Mouse (Mus musculus) testis, postnatal 10 days (tissue): ENCODE data around the gene Syt13.

ENCODE experiments used
- DNase-seq: peaks from one replicate; pipeline ENCODE4 v3.0.0; 2021; ENCODE audit warnings: low spot score

The Syt13 gene

DNA sequence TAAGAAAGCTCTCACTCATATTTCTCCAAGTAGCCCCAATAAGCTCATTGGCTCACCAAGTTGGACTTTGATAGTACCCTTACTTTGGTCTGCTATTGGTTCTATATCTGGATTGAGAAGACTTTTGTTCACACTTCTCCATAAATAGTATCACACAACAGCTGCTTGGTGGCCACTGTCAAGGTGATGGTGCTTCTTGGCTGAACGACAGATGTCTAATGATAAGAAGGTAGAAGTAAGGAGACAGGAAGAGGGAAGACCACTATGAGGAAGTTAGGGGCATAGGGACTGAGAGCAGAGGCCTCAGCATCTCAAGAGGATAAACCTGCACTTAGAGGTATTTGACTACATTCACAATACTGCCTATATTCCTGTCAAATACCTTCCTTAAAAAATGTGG, 49.4 kb downstream of the Syt13 start:
- DNase-seq, result no peak

DNA sequence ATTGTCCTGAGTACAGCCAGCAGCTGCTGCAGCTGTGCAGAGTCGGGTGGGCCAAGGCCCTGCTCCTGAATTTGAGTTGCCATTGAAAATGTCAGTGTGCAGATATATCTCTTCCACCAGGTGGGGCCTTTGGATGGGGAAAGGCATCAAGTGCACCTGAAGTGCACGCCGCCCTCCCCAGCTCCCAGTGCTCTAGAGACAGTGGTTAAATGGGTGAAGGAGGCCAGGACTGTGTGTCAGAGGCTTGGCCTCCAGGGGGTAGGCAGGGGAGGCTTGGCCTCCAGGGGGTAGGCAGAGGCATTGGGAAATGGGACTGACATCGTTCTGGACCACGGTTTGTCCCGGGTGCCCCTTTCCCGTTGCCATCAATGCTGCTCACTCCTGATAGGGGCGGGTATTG, 51.4 kb downstream of the Syt13 start:
- no peak for DNase-seq

DNA sequence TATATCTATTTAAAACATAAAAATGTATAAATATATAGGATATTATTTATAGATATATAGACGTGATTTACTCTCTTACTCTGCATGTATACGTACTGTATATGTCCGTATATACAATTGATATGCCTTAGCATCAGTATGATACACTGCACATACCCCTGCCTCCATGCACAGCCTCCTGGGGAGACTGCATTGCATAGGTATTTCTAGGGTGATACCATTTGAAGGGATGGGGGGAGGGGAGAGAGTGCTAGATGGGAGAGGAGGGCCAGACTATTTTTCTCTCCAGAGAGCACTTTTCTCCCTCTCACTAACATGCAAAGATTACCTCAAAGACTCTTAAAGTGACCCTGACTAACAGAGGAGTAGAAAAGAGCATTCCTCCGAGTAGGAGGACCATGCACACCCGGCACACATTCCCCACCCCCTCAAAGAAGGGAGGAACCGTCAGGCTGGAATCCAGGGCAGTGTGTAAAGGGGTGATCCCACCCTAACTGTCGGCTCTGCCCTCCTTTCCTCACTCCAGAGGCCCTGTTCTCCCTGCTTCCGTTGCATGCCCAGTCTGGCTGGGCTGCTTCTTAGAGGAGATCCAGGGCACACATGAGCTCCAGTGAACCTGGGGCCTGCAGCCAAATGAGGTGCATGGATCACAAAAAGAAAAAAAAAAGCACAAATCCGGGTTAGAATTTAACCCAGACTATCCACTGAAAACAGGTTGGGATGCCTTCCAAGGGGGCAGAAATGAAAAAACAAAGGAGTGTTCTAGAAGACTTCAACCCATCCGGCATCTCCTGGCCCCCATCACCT, 52.3 kb downstream of the Syt13 start:
- no peak for DNase-seq

DNA sequence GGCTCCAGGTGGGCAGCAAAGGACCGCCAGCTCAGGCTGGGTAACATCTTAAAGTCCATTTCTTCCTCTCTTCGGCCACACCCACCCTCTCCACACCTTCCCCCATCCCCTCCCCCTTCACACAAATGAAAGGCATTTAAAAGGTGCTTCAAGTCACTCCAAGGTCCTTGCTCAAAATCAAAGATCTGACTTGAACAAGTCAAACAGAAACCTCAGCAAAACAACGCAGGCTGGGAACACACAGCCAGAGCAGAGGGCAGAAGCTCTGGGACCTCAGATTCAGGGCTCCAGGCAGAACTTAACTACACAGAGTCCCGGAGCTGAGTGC, 52.9 kb downstream of the Syt13 start:
- DNase-seq, result no peak

DNA sequence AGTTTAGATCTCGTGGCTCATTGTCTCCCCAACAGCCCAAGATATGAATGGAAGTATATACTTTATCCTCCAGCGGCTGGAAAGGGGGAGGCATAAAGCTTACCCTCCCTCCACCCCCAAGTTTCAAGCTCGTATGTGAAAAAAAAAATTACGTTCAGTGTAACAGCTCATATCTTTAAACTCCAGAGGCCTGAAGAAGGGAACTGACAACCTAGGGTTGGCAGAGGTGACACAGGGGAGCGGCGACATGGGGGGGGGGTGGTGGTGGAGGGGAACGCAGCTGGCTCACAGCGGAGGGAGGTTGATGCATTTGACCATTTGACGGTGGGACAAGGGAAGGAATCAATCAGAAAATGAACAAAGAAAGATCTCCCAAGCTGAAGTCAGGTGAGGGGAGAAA, 56.2 kb downstream of the Syt13 start:
- no peak for DNase-seq

DNA sequence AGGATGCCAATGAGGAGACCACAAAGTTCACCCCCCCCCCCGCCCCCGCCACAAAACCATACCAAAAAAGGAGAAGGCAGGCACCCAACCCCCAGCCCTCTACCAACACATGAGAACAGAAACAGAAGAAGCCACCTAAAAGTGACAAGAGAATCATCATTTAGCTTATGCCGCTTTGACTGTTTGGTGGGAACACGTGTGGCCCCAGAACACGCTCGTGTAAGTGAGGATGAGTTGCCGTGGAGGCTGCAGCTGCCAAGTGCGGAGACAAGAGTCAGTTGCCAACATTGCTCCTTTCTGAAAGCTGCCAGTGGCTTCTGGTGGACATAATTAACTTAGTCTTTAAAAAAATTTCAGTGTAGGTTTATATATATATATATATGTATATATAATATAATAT, 56.6 kb downstream of the Syt13 start:
- no peak for DNase-seq

DNA sequence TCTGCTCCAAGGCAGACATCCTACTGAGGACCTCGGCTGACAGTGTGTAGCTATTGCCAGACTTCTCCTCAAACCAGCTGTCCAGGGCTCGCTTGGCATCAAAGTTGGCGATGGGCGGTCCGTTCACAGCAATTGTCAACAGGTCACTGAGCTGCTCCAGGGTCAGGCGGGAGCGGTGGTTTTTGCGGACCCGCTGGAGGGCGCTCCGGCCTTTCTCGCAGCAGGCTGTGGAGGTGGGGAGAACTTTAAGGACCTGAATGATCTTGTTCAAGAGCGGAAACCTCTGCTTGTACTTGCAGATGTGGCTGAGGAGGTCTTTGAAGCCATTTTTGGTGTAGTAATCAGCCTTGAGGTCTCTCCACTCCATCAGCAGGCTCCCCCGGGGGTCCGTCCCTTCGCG, 57.2 kb downstream of the Syt13 start:
- DNase-seq, result no peak

DNA sequence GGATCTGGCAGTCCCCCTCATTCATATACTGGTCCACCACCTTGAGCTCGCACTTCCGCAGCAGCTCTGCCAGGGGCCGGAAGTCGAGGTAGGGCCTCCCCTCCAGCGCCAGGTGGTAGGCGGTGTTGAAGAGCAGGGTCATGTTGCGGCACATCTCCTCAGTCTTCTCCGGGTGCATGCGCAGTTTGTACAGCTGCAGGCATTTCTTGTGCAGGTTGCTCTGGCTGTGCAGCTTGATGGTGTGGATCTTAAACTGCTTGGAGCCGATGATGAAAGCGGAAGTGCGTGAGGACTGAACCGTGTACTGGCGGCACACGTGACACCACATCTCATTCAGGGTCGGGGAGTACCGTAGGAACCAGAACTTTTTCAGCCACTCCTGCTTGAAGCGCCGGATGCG, 58.7 kb downstream of the Syt13 start:
- no peak for DNase-seq

DNA sequence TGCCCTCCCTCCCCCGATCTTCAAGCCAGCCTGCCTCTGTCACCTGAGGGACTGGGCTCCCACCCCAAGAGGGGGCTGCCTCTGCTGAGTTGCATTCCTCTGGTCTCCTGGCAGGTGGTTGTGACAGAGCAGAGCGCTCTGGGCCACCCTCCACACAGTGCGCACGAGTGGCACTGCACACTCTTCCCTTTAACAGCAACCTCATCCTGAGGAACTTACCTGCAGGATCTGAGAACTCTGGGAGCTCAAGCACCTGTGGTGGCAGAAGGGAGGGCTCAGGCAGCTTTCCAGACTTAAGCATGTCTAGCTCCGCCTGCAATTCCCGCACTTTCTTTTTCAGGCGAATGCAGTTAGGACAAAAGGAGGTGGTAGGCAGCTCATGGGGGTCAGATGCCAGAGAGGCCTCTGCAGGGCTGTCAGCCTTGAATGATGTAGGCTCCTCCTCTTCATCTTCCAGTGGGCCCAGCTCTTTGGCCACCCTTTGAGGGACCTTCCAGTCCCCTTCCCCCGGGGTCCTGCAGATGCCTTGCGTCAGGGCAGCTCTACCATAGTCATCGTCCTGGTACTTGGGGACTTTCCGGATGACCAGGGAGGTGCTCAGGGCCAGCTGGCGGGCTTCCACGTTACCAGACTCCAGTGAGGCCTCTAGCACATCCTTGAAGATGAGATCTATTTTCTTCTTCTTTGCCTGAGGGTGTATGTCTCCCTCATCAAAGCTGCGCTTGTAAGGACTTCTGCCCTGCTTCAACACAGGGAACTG, 60.3 kb downstream of the Syt13 start:
- DNase-seq, result no peak

DNA sequence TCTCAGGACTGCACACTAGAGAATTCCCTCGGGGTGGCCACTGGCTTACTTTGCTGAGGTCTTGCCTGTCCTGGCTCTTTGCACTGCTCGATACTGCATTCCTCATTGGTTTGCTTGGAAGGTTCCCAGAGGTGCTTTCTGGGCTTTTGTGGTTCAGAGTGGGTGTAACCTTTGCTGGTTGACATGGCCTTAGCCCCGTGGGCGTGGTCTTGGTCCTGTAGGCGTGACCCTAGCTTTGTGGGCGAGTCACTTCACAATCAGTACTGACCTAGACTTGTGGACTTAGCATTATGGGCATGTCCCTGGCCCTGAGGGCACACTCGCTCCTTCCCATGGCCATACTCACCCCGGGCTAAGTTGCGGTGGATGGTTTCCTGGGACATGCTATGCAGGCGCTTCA, 65.3 kb downstream of the Syt13 start:
- no peak for DNase-seq

DNA sequence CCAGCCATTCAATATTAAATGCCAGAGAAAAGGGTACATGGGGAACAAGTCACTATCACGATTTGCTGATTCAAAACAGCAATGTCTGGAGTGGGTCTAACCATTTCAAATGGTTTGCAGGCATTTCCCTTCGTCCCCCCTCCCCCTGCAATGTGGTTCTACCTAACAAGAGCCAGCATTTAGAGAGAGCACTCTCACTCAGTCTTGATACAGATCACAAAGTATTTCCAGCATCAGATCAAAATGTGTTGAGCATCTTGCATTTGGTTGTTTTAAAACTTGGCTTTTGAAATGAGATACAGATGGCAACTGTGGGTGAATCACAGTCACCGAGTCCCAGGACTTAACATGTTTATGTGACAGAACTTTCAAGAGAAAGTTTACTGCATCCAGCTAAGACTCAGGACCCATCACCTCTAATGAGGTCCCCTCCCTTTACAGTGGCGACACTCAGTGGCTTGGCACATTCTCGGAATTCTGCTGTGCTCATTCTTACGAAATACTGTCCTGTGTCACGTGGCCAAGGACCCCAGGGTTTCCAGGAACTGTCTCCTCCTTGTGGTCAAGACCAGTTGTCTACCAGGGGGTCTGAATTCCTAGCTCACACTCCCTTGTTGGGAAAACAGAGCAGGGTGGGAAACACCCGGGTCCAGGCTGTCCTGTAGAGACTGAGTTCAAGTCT, 67.8 kb downstream of the Syt13 start:
- DNase-seq, result no peak

DNA sequence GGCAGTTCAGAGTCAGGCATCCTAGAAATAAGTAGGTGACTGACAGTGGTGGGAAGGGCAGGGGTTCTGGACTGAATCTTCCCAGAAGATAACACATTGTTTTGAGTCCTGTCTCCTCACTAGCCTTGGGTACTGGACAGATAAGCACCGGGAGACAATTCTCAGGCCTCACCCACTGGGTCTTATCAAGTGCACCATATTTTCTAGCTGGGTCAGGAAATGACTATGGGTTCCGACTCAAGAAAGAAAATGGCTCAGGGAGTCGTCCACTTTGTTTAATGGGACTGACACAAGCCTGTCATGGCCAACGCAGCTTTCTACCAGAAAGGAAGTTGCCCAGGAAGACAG, 68.3 kb downstream of the Syt13 start:
- no peak for DNase-seq

DNA sequence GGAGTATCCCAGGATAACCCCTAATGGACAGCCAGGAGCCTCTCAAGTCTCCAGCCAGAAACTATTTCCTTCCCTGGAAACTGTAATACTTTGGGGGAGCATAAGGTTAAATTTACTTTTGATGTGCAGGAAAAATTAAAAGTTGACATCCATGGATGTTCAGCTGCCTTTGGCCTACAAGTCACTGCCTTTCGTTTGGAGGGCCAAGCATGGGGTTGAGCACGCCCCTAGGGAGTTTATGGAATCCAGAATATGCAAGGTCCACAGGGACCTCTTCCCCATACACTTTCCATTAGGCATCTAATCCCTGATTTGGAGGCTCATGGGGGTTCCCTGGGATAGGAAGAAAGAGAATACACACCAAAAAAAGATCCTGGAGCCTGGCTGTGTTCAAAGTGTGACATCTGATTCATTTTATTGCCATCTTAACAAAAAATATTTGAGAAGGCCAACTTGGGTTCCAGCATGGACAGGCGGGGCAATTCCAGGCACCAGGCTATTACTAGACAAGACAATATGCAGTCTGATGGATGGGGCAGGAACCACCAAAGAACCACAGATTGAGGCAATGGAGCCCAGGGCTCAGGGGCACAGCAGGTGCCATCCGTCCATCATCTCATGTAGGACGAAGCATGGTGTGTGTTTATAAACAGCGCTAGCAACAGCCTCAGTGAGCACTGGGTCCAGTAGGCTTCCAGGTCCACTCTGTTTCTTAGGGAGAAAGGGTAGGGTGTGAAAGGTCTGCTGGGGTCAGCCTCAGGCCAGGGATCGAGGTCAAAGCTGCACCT, 69.6 kb downstream of the Syt13 start:
- no peak for DNase-seq

DNA sequence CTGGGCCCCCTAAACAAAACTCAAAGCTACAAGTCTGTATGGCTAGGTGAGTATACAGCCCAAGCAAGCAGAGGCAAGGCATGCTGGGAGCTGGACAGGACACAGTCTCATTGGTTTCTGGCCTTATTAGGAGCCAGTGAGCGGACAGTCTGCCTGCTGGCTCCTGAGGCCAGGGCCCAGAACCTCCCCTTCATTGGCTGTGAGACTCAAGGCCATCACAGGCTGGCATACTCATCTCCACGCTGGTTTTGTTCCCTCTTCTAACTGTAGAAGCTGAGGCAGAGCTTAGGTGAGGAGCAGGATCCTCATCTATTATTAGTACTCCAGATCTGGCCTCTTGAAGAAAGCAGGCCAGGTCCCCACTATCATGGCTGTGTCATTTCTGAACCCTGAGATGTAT, 70.3 kb downstream of the Syt13 start:
- no peak for DNase-seq

DNA sequence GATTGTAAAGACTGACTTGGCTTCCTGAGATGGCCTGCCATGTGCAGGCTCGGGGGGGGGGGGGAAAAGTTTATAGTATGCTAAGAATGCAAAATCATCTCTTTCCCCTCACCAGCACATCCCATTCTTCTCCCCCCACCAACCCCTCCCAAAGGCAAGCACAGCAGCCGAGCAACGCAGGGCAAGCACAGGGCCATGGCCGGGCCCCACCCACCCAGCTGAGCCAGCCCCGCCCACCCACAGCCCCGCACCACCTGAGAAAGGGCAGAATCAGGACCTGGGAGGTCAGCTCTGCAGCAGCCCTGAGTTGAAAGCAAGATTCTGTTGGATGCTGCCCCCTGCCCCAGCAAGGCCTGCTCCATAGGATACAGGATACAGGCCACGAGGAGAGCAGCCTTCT, 70.7 kb downstream of the Syt13 start:
- DNase-seq, result no peak

DNA sequence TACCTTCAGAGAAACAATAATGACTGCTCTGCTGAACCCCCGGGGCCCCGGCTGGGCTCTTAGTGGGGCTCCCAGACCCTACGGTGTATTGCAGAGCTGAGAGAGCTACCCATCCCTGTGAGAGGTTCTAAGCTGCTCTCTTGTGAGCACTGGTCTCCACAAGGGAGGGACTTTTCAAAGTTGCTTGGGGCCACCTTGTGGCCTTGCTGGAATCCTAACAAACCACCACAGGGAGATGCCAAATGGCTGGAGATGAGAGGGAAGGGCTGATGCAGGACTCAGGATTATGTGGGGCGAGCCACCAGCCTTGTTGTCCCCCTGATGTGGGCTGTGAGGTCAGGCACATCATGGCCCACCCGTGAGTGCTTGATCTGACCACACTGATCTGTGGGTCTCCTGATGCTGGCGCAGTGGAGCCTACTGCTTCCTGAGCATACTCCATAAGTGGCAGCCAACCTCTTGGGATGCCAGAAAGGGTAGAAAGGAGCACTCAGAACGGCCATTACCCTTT, 72.3 kb downstream of the Syt13 start:
- DNase-seq, result no peak

DNA sequence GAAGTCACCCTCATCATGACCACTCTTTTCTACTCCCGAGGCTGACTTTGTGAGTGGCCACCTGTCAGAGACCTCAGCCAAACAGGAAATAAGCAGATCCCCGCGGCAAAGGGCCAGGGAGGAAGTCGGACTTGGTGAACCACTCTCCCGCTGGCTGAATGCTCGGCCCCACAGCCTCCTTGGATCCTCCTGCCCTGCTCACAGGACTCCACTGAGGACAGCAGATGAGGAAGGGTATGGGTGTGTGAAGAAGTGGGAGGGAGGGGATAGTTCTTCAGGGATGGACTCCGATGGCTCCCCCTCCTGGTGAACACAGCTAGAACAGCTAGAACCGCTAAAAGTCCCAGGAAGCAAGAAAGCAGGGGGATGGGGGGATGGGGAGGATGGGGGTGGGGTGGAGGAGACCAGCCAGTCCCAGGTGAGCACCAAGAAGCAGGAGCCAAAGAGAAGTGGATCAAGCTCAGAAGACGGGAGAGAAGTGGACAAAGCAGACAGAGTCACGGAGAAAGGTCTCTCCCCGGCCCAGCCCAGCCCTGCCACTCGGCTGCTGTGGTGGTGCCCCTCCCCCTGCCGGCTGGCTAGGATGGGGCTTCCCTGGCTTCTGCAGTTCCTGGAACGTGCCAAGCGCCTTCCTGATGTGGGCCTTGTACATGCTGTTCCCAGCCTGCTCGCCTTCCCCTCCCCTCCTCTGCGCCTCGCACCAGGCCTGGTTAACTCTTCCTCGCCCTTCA, 73.2 kb downstream of the Syt13 start:
- DNase-seq, result peak; percentile 87

DNA sequence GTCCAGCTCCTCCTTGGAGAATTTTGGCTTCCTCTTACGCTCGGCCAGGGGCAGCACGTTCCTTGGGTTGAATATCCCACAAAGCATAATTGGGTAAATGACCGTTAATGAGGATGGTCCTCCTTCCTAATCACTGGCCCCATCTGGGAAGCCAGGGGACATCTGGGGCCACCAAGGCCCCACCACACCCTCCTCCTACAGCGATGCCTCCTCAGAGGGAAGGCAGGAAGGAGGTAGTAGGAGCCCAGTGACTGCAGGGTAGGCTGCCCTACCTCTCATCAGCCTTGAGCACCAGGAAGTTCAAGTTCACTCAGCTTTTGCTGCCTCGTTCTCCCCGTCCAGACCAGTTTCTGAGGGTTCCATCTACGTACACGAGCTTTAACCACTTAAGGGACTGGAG, 74.7 kb downstream of the Syt13 start:
- no peak for DNase-seq

DNA sequence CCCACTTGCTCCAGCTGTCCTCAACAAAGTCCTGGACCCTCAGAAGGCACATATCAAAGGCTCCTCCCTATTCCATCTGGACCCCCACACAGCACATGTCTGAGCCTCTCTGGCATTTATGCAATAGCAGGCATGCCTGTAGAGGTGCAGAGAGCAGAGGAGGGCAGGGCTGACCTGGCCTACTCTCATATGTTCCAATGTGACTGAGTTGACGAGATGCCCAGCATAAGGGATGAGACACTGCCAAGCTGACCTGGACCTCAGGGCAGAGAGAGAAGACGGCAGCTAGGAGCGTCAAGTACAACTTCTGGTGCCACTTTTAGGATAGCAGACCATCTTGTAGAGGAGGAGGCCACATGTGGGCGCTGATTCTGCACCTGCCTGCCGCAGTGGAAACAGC, 77.1 kb downstream of the Syt13 start:
- no peak for DNase-seq

DNA sequence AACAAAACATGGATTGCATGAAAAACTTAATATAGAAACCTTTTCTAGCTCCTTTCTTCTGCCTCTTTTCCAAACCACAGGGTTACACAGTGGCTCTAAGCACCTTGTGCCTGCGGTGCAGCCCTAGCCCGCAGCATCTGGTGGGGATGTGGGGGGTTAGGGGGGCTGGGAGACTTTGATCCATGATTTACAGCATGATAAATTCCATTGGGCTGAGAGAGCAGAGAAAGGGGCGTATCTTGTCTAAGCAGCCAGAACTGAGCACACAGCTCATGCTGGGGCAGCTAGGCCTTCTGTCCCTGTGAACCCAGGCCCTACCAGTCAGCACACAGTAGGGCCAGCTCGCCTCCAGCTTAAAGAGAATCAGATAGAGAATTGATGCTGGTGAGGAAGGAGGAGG, 90.1 kb downstream of the Syt13 start:
- DNase-seq, result no peak
